Mouse (Mus musculus) thymus, adult 2 months (tissue): Measurements from ENCODE around the gene Mrvi1.
"Not testable (repeated sequence)": the region's sequence is repeated elsewhere in the genome, so short reads cannot be mapped to it uniquely, and the experiment has no call there.

Experiments used
- CTCF ChIP-seq: fragments of 200-500 bp; IDR thresholded peaks from 2 replicates; pipeline ENCODE4 v1.5.1; 2012; ENCODE audit warnings: mild to moderate bottlenecking, control low read depth, low read length, moderate library complexity, borderline replicate concordance; ENCODE audit not compliant: control insufficient read depth, poor library complexity, insufficient read depth; ENCODE audit errors: extremely low read depth
- POLR2A ChIP-seq: fragments of 200-500 bp; IDR thresholded peaks from 2 replicates; pipeline ENCODE4 v1.6.1; 2012; ENCODE audit warnings: mild to moderate bottlenecking, low read length, control low read depth, moderate library complexity; ENCODE audit not compliant: control insufficient read depth, poor library complexity, insufficient read depth; ENCODE audit errors: extremely low read depth

DNA sequence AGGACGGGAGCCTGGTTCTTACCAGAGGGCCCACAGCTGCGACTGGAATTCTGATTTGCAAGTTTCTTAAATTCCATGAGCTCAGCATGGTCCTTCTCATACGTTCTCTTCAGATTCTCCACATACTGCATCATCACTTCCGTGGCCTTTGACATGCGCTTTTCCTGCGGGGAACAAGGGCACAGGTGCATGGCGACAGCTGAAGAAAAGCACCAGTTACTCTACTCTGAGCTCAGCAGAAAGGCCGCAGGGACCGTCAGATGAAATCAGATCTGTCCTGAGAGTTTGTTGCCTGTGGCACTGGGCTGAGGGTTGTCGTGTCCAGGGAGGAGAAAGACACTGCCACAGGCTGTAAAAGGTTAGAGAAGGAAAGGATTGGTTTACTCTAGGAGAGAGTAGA is 86.5 kb downstream of the Mrvi1 start:
- TF ChIP-seq POLR2A, CTCF: not testable (repeated sequence)
